ENCODE assay signal across 16 mouse cellular contexts in the genomic region with DNA sequence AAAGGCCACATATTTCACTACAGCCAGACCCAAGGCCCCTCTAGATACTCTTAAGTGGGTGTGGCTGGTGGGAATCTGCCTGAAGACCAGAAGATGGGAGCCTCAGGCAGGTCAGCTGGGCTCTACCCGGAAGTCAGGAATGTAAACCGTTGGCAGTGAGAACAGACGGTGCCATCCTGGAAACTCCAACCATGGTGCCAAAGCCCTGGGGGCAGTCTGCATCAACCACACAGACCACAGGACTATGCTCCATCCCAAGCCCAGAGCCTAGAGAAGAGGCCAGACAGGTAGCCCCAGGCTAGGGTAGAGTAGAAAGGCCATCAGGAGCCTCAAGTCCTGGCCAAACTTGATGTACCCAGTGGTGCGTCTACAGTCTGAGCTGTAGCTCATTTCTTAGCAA. TPM values are rescaled to one million over a fixed set of nuclear protein-coding genes. Genes with fewer than 3 reads are reported as not detected.
DNase-seq lines count a peak whose midpoint lies in the region; ATAC-seq lines count a peak whose summit lies in the region.
"Had no signal": no experiment of that assay in that cellular context is flagged by ENCODE, and none has a peak within 500 bp of the region (broad histone marks: within the 10 kb centered on the region; RNA-seq: fewer than 3 reads in every experiment).

No protein-coding gene starts in this region.

- peak overlapping the region; percentile 80 for H3K27ac ChIP-seq in heart, embryonic 10.5 days
- peak overlapping the region; percentile 79 for H3K27ac ChIP-seq in lung, embryonic 15.5 days
- peak overlapping the region; percentile 79 for H3K27ac ChIP-seq in intestine, embryonic 16.5 days (ENCODE audit: low read length)
- peak overlapping the region; percentile 89 for H3K27ac ChIP-seq in stomach, embryonic 14.5 days (ENCODE audit: low read length)
- H3K27ac ChIP-seq: hindbrain, postnatal 0 days had no signal

- 76% methylated on average over 4 of the region's 4 CpGs for WGBS in heart, embryonic 10.5 days
- 60% methylated on average over 4 of the region's 4 CpGs for WGBS in lung, embryonic 15.5 days
- WGBS in intestine, embryonic 16.5 days, result 71% methylated on average over 4 of the region's 4 CpGs
- 57% methylated on average over 4 of the region's 4 CpGs for WGBS in stomach, embryonic 14.5 days

- no peak overlapping the region for H3K4me3 ChIP-seq in heart, embryonic 10.5 days
- H3K4me3 ChIP-seq in lung, embryonic 15.5 days, result no peak overlapping the region
- no peak overlapping the region for H3K4me3 ChIP-seq in intestine, embryonic 16.5 days (ENCODE audit: low read length)
- H3K4me3 ChIP-seq in stomach, embryonic 14.5 days (ENCODE audit: low read depth, low read length), result no peak overlapping the region

- H3K36me3 ChIP-seq in heart, embryonic 10.5 days, result peaks cover 55% of the 10 kb centered on the region
- H3K36me3 ChIP-seq in lung, embryonic 15.5 days, result peaks cover 41% of the 10 kb centered on the region; the same call in 1 of the 2 replicates
- H3K36me3 ChIP-seq in intestine, embryonic 16.5 days (ENCODE audit: control insufficient read depth, insufficient read depth, low read length), result no peaks in the 10 kb centered on the region; the same call in 1 of the 2 replicates
- H3K36me3 ChIP-seq in stomach, embryonic 14.5 days (ENCODE audit: control insufficient read depth, insufficient read depth, low read length), result peaks cover 8% of the 10 kb centered on the region

- H3K9ac ChIP-seq in lung, embryonic 15.5 days, result no peak overlapping the region
- H3K9ac ChIP-seq in intestine, embryonic 16.5 days (ENCODE audit: low read depth, low read length), result no peak overlapping the region
- no peak overlapping the region for H3K9ac ChIP-seq in stomach, embryonic 14.5 days (replicated peaks; ENCODE audit: low read depth, low read length)

- no peak for ATAC-seq in lung, embryonic 15.5 days (ENCODE audit: borderline replicate concordance, extremely low read depth, low FRiP score, low TSS enrichment)
- ATAC-seq in intestine, embryonic 16.5 days, result no peak
- ATAC-seq in stomach, embryonic 14.5 days (ENCODE audit: insufficient number of reproducible peaks, insufficient read depth, low FRiP score, low read depth), result no peak
- ATAC-seq: hindbrain, postnatal 0 days; Patski had no signal

- peak; percentile 73 for DNase-seq in heart, embryonic 10.5 days (ENCODE audit: low spot score)
- DNase-seq in heart, postnatal 4 days, result no peak
- no peak for DNase-seq in lung, postnatal 4 days
- DNase-seq in cerebellum, adult 11 months, result no peak
- no peak for DNase-seq in cerebellum, postnatal 25 days
- DNase-seq: adrenal gland, adult 8-10 months; cerebellum, adult 2 months; layer of hippocampus, adult 9-11 months had no signal

- no peaks in the 10 kb centered on the region for H3K9me3 ChIP-seq in heart, embryonic 10.5 days
- H3K9me3 ChIP-seq in lung, embryonic 15.5 days, result no peaks in the 10 kb centered on the region
- H3K9me3 ChIP-seq in intestine, embryonic 16.5 days (ENCODE audit: control insufficient read depth, low read length), result no peaks in the 10 kb centered on the region
- H3K9me3 ChIP-seq in stomach, embryonic 14.5 days (ENCODE audit: control insufficient read depth, low read depth, low read length), result no peaks in the 10 kb centered on the region

- no peak overlapping the region for H3K4me2 ChIP-seq in lung, embryonic 15.5 days
- H3K4me2 ChIP-seq in intestine, embryonic 16.5 days (ENCODE audit: low read depth, low read length), result no peak overlapping the region
- H3K4me2 ChIP-seq in stomach, embryonic 14.5 days (replicated peaks; ENCODE audit: low read depth, low read length), result no peak overlapping the region

- peaks cover 39% of the 10 kb centered on the region for H3K4me1 ChIP-seq in heart, embryonic 10.5 days
- peaks cover 30% of the 10 kb centered on the region for H3K4me1 ChIP-seq in lung, embryonic 15.5 days
- peaks cover 28% of the 10 kb centered on the region for H3K4me1 ChIP-seq in intestine, embryonic 16.5 days (ENCODE audit: control insufficient read depth, insufficient read depth, low read length)
- peaks cover 29% of the 10 kb centered on the region for H3K4me1 ChIP-seq in stomach, embryonic 14.5 days (ENCODE audit: control insufficient read depth, insufficient read depth, low read length)

- no peaks in the 10 kb centered on the region for H3K27me3 ChIP-seq in heart, embryonic 10.5 days (ENCODE audit: insufficient read depth, poor library complexity, severe bottlenecking)
- H3K27me3 ChIP-seq in lung, embryonic 15.5 days, result no peaks in the 10 kb centered on the region
- no peaks in the 10 kb centered on the region for H3K27me3 ChIP-seq in intestine, embryonic 16.5 days (replicated peaks; ENCODE audit: control insufficient read depth, insufficient read depth, low read length)
- no peaks in the 10 kb centered on the region for H3K27me3 ChIP-seq in stomach, embryonic 14.5 days (ENCODE audit: control insufficient read depth, insufficient read depth, low read length)
- H3K27me3 ChIP-seq: Patski had no signal

RNA-seq across cellular contexts. Expression of a gene that starts 24.2 kb away (rescaled TPM):
- polyA plus RNA-seq in heart, embryonic 10.5 days (2016; fragmentation: Nextera tagmentation; extraction: Ambion mirVana), result 12.8 and 14.2 TPM in 2 replicates
- total RNA-seq in heart, postnatal 4 days (2021), result 10 to 100 TPM; 17.9 to 19.4 TPM
- 21.7 TPM in 2 replicates for polyA plus RNA-seq in lung, embryonic 15.5 days (2015; fragmentation: Nextera tagmentation; extraction: Ambion mirVana)
- 11.3 and 11.9 TPM in 2 replicates for polyA plus RNA-seq in intestine, embryonic 16.5 days (2015; fragmentation: Nextera tagmentation; extraction: Ambion mirVana)
- polyA plus RNA-seq in stomach, embryonic 14.5 days (2014; fragmentation: Nextera tagmentation; extraction: Ambion mirVana), result 17.2 and 21.2 TPM in 2 replicates

RNA-seq across cellular contexts. Expression of a gene that starts 31.3 kb away (rescaled TPM):
- 16.7 and 17.7 TPM in 2 replicates for polyA plus RNA-seq in heart, embryonic 10.5 days (2016; fragmentation: Nextera tagmentation; extraction: Ambion mirVana)
- 1 to 10 TPM; 6.2 to 7.6 TPM for total RNA-seq in heart, postnatal 4 days (2021)
- 16.6 and 19.0 TPM in 2 replicates for polyA plus RNA-seq in lung, embryonic 15.5 days (2015; fragmentation: Nextera tagmentation; extraction: Ambion mirVana)
- 7.6 and 9.0 TPM in 2 replicates for polyA plus RNA-seq in intestine, embryonic 16.5 days (2015; fragmentation: Nextera tagmentation; extraction: Ambion mirVana)
- polyA plus RNA-seq in stomach, embryonic 14.5 days (2014; fragmentation: Nextera tagmentation; extraction: Ambion mirVana), result 9.9 and 11.0 TPM in 2 replicates
- total RNA-seq: gastrocnemius, adult 18-20 months had no signal

RNA-seq across cellular contexts. Expression of a gene that starts 35.6 kb away (rescaled TPM):
- not detected in 2 replicates for polyA plus RNA-seq in heart, embryonic 10.5 days (2016; fragmentation: Nextera tagmentation; extraction: Ambion mirVana)
- total RNA-seq in heart, postnatal 4 days (2021), result not detected
- not detected in 2 replicates for polyA plus RNA-seq in lung, embryonic 15.5 days (2015; fragmentation: Nextera tagmentation; extraction: Ambion mirVana)
- not detected in 2 replicates for polyA plus RNA-seq in intestine, embryonic 16.5 days (2015; fragmentation: Nextera tagmentation; extraction: Ambion mirVana)
- not detected in 2 replicates for polyA plus RNA-seq in stomach, embryonic 14.5 days (2014; fragmentation: Nextera tagmentation; extraction: Ambion mirVana)
- total RNA-seq: gastrocnemius, adult 18-20 months; megakaryocyte, adult 5-6 weeks had no signal
- polyA plus RNA-seq: C2C12, Patski had no signal
